Mouse (Mus musculus): Measurements from ENCODE around the gene Sptan1. TPM values are rescaled to one million over a fixed set of nuclear protein-coding genes. Genes with fewer than 3 reads are reported as not detected.

Sptan1 gene
- total RNA-seq (2021) = 100 to 1,000 TPM; 879 to 882 TPM
- long read RNA-seq, experiment 1, full-length matches to known transcripts = 5 of 162 reads
- long read RNA-seq, experiment 1, partial matches to known transcripts = 103 of 162 reads
- long read RNA-seq, experiment 1, other reads (novel, unspliced or antisense) = 54 of 162 reads
- long read RNA-seq, experiment 2, full-length matches to known transcripts = 3 of 232 reads
- long read RNA-seq, experiment 2, partial matches to known transcripts = 130 of 232 reads
- long read RNA-seq, experiment 2, other reads (novel, unspliced or antisense) = 99 of 232 reads

DNA sequence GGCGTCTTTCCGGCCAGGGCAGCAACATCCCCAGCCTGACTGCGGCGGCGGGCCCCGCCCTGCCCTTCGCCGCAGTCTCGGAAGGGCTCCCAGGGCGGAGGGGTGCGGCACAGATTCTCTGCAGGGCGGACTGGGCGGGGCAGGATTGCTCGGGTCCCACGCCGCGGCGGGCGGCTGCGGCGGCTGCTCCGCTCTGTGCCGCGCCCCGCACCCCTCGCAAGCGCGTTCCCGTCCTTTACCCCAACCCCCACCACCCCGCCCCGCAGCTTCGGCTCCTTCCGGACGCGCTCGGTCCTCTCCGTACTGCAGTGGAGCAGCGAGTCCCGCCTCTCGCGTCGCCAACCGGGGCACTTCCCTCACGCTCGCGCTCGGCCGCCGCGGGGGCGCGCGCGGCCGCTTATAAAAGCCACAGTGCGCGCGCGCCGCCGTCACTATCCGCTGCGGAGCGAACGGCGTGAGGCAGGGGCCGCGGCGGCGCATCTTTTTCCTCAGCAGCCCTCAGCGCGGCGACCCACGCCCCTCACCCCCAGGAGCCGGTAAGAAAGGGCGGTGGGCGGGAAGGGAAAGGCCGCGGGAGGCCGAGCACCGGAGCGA is at the start of gene Sptan1:
TSS of gene Sptan1 (plus strand) at position 311 of the 594 bp plus-strand sequence.
- no peak for TF ChIP-seq CTCF (conservative IDR thresholded peaks at IDR 0.05)
- Histone ChIP-seq H3K27ac (peak within 1 kb of the TSS; percentile 100), H3K4me3 (peak within 1 kb of the TSS; percentile 97)
- DNase-seq (ENCODE audit: low spot score in 2 of 2) = peak; percentile 95 to 99

DNA sequence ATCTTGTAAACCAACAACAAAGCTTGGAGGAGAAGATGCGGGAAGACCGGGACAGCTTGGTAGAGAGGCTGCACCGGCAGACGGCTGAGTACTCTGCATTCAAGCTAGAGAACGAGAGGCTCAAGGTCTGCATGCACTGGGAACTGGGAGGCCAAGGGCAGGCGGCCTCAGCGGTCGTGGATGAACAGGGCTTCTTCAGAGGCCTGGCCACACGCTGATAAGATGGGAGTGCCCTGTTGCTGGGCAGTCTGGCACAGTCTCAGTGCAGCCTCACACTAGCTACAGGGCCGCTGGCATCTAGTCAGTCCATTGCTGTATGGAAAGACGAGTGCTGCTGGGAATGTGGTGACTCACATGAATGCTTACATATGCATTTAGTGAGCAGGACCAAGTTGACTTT is 47.7 kb upstream of the Sptan1 start:
- no peak for DNase-seq (ENCODE audit: low spot score in 2 of 2)
- no peak for TF ChIP-seq CTCF (conservative IDR thresholded peaks at IDR 0.05)

GRCm38 (mm10) chr2:29922011-29922410 is 43.3 kb upstream of the Sptan1 start:
- Histone ChIP-seq H3K4me3 (no peak overlapping the region), H3K27ac (no peak overlapping the region; the same call in 1 of the 2 replicates)
- DNase-seq (ENCODE audit: low spot score in 2 of 2) = peak; percentile 8 to 15
- no peak for TF ChIP-seq CTCF (conservative IDR thresholded peaks at IDR 0.05)

More for the DNA sequence above, 47.7 kb upstream of the Sptan1 start:
- Histone ChIP-seq H3K4me3 (no peak overlapping the region), H3K27ac (no peak overlapping the region)

- Histone ChIP-seq H3K27ac (no peak overlapping the region), H3K4me3 (no peak overlapping the region)
- no peak for DNase-seq (ENCODE audit: low spot score in 2 of 2)
- no peak for TF ChIP-seq CTCF (conservative IDR thresholded peaks at IDR 0.05)
Measured at GRCm38 (mm10) chr2:29926542-29926941, 38.8 kb upstream of the Sptan1 start.

DNA sequence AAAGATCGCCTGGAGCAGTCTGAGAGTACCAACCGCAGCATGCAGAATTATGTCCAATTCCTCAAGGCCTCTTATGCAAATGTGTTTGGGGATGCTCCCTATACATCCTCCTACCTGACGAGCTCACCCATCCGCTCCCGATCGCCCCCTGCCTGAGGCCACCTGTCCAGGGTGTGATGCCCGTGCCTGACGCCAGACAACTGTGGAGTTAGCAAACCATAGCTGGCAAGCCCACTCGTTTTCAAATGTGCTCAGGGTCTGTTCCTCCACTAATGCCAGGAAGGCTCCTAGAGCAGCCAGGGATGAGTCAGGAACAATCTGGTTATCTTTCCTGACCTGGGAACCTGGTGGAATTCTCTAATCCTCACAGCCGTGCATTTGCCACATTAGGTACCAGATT is 34.9 kb upstream of the Sptan1 start:
- peak overlapping the region; percentile 76 for H3K27ac ChIP-seq
- DNase-seq (ENCODE audit: low spot score in 2 of 2) = peak; percentile 31 to 41
- H3K4me3 ChIP-seq = no peak overlapping the region
- TF ChIP-seq CTCF (conservative IDR thresholded peaks at IDR 0.05) = peak; percentile 34

GRCm38 (mm10) chr2:29931194-29931593 is 34.2 kb upstream of the Sptan1 start:
- H3K27ac ChIP-seq = peak overlapping the region; percentile 76; the same call in 1 of the 2 replicates
- no peak for TF ChIP-seq CTCF (conservative IDR thresholded peaks at IDR 0.05)

DNA sequence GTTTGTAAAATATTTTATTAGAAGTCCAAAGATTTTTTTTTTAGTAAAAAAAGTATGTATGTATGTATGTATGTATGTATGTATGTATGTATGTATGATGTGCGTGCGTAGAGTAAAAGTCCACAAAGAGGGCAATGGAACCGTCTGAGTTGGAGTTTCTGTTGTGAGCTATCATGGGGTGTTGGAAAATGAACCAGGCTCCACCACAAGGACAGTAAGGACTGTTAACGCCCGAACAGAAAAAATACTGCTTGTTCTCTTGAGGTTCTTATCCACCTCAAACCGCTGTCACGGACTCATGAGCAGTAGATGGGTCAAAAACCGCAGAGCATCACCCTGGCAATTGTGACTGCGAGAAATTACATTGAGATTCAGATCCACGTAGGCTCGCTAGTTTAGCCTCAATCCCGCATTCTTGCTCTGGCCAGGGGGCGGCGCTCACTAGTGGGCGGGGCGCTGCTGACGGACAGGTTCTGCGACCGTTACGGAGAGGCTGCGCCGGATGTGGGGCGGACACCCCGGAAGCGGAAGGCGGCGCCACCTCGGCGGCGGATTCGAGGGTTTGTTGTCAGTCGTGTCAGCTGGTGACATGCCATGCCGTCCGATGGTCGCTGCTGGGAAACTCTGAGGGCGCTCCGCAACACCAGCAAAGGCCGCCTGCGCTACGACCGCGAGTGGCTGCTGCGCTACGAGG is 30.3 kb upstream of the Sptan1 start, which contains the start of gene Gle1:
TSS of gene Gle1 (plus strand) at position 521 of the 694 bp plus-strand sequence.
- TF ChIP-seq CTCF (conservative IDR thresholded peaks at IDR 0.05) = peak; percentile 83
- DNase-seq (ENCODE audit: low spot score in 2 of 2) = peak; percentile 97 to 98
- peak within 1 kb of the TSS; percentile 79 for H3K4me3 ChIP-seq
- H3K27ac ChIP-seq = peak within 1 kb of the TSS; percentile 90

More at GRCm38 (mm10) chr2:29931194-29931593, 34.2 kb upstream of the Sptan1 start:
- H3K4me3 ChIP-seq = no peak overlapping the region
- DNase-seq (ENCODE audit: low spot score in 2 of 2) = no peak

GRCm38 (mm10) chr2:29940073-29940472 is 25.3 kb upstream of the Sptan1 start:
- DNase-seq (ENCODE audit: low spot score in 2 of 2) = no peak
- H3K4me3 ChIP-seq = no peak overlapping the region
- H3K27ac ChIP-seq = no peak overlapping the region
- TF ChIP-seq CTCF (conservative IDR thresholded peaks at IDR 0.05) = no peak

DNA sequence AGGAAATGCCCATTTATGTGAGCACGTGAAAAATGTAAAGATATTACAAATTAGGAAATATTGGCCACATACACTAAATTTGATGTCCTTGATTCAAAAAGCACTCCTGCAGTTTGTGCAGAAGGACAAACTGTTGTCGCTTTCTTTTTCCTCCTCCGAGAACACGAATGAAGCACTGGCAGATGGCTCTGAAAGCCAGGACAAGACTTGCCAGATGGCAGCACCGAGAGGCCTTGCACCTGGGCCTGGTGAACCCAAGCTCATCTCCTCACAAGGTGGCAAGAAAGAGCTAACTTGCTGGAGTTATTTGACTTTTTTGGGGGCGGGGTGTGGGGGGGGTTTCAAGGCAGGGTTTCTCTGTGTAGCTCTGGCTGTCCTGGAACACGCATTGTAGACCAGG is 24.5 kb upstream of the Sptan1 start:
- TF ChIP-seq CTCF (conservative IDR thresholded peaks at IDR 0.05) = no peak
- DNase-seq (ENCODE audit: low spot score in 2 of 2) = no peak
- Histone ChIP-seq H3K27ac (no peak overlapping the region), H3K4me3 (no peak overlapping the region)

- DNase-seq (ENCODE audit: low spot score in 2 of 2) = no peak
- Histone ChIP-seq H3K4me3 (no peak overlapping the region), H3K27ac (peak overlapping the region; percentile 57)
- no peak for TF ChIP-seq CTCF (conservative IDR thresholded peaks at IDR 0.05)
Measured at GRCm38 (mm10) chr2:29944723-29945122, 20.6 kb upstream of the Sptan1 start.

DNA sequence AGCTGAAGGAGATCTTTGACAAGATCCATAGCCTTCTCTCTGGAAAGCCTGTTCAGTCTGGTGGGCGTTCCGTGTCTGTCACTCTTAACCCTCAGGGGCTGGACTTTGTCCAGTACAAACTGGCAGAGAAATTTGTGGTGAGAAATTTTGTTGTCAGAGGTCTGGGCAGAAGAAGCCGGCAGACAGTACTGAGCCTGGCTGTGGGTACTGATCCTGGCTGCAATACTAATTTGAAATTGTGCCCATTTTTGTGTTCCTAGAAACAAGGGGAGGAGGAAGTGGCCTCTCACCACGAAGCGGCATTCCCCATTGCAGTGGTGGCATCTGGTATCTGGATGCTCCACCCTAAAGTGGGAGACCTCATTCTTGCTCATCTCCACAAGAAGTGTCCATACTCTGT is 16.5 kb upstream of the Sptan1 start:
- Histone ChIP-seq H3K27ac (no peak overlapping the region), H3K4me3 (no peak overlapping the region)
- no peak for DNase-seq (ENCODE audit: low spot score in 2 of 2)
- no peak for TF ChIP-seq CTCF (conservative IDR thresholded peaks at IDR 0.05)

GRCm38 (mm10) chr2:29961246-29961645 is 4.1 kb upstream of the Sptan1 start:
- H3K4me3 ChIP-seq = no peak overlapping the region
- no peak overlapping the region for H3K27ac ChIP-seq
- no peak for TF ChIP-seq CTCF (conservative IDR thresholded peaks at IDR 0.05)
- no peak for DNase-seq (ENCODE audit: low spot score in 2 of 2)

Measured in layer of hippocampus, adult 2 months (tissue).